Mouse (Mus musculus): ENCODE results near the gene Smtn.
A peak's percentile ranks its signal among the peaks of the same experiment; 100 is the strongest.

Gene Smtn

GRCm38 (mm10) chr11:3503755-3504693 lies 36.4 kb downstream of the Smtn start:
- no peak for DNase-seq

DNA sequence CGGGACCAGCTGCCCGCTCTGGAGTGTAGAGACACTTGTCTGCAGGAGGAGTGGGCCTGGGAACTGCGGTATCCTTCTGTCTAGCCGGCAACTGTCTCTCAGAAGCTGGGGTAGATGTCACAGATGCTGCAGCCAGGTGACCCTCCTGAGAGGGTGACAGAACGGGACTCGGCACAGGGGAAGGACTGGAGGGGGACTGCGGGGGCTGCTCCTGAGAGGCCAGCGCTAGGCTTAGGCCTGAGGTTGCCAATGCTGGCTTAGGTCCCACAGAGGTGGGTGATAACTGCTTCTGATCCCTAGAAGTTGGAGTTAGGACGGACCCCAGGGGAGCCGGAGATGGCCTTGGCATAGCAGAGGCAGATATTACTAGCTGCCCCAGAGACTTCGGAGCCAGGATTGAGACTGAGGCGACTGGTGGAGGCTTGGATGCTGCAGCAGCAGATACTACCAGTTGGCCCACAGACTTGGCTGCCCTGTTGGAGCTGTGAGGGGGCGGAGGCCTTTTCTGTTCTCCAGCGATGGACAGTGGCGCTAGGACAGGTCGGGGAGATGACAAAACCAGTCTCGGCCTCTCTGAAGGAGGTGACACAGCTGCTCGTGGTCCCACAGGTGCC lies 37.8 kb downstream of the Smtn start:
- DNase-seq, result no peak

DNA sequence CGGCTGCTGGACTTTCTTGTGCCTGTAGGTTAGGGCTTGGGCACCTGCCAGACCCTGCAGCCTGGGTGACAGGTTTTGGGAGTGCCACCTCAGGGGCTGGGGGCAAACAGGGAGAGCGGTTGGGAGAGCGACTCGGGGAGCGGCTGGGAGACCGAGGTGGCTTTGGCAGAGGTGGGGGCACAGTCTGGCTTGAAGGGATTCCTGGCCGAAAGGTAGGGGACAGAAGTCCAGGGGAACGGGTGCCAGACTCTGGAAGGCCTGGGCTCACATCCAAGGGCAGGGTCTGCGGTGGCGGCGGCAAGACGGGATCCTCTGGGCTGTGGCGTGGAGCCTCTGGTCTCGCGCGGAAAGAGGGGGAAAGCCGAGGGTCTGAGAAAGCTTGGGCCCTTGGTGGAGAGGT lies 38.4 kb downstream of the Smtn start:
- no peak for DNase-seq

- no peak for DNase-seq
These were observed 43.1 kb downstream of the Smtn start for GRCm38 (mm10) chr11:3497296-3497695.

GRCm38 (mm10) chr11:3496756-3497155 lies 43.7 kb downstream of the Smtn start:
- peak; percentile 65 for DNase-seq

DNA sequence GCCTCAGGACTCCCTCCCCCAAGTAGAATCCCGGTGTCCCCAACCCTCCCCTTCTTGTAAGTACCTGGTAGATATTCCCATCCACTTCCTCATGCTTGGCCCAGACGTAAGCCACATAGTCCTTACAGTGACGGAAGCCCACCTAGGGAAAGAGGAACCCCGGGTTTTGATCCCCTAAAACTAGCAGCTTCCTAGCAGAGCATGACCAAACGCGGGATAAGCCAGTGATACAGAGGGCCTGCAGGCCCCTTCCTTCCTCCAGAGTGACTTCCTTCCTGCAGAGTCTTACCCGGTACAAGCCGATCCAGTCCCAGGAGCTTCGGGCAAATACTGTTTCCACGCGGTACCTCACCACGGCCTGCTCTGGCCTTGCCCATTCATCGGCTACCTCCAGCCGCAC lies 44.9 kb downstream of the Smtn start:
- DNase-seq, result no peak

DNA sequence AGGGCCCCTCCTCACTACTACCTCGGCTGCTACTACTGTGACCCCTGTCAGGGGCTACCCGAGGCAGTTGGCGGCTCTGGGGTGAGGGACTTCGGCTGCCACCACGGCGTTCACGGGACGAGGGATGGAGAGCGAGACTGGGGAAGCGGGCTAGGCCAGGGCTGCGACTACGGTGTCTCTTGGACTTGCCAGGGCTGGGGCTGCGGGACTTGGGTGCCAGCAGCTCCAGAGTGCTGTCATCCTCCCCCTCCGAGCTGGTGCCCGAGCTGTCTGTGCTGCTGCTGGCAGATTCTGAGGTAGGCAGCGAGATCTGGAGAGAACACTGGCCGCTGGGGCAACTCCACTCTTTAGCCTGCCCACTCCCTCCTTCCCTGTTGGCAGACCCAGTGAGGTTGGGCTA lies 45.6 kb downstream of the Smtn start:
- no peak for DNase-seq

DNA sequence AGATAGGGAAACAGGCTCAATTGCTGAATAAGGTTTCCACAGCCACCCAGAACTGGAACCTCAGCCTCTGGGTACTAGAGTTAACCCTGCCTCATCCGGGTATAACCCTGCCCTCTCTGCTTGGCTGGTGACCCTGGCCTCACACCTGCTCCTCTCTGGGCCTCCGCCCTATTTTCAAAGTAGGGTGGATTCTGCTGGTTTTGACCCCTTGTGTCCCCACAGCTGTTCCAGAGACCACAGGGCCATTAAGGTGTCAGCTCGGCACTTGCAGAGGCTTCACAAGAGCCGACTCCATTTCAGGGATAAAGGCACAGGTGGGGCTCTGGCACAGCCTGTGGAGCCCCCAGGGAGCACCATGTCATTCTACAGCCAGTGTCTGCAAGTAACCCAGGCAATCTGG lies 47.7 kb downstream of the Smtn start:
- no peak for DNase-seq

GRCm38 (mm10) chr11:3489036-3489435 lies 51.4 kb downstream of the Smtn start:
- DNase-seq, result no peak

DNA sequence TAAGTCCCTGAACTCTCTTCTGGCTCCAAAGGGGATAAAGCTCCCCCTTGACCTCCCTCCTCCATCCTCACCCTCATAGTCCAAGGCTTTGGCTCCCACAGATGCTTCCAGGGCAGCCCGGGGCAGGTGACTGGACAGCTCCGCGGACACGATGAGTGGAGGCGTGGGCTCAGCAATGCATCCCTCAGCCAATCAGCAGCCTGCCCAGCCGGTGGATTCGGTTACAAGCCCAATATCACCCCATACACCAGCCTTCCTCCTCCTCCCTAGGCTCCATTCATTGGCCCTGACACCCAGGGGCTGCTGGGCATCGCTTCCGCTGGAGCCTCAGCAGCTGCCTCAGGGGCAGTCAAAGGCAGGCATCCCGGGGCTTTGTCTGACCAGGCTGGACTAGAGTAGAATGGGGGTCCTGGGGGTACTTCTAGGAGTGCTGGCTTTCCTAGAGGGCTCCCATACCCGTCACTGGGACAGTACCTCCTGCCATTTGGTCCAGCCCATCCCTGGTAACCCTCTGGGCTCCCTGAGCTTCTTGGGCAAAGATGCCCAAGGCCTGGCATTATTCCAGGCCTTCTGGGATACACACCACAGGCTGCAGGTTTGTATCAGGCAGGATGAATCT lies 52.4 kb downstream of the Smtn start, which contains the start of gene Pla2g3:
Gene Pla2g3, plus strand, starts transcription at position 333 of the 619 bp plus-strand sequence.
- DNase-seq, result no peak

DNA sequence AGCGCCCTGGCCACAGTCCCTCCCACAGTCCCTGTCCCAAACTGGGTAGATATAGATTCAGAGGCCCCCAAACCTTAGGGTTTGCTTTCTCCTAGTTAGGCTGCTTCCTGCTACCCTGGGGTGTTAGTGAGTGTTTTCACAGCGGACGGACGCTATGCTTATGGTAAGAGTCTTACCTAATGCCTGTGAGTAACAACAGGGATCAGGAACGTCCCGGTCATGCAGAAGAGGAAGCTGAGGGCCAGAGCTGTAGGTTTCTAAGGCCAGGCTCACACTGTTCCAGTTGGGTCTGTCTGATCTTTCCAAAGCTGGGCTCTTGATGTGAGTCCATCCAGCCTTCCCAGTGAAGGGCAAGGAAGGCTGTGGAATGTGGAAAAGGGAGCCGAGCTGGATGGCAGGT lies 54.1 kb downstream of the Smtn start:
- DNase-seq, result no peak

- no peak for DNase-seq
These were observed 56.3 kb downstream of the Smtn start for GRCm38 (mm10) chr11:3483980-3484642.

- no peak for DNase-seq
These were observed 64.9 kb downstream of the Smtn start for GRCm38 (mm10) chr11:3475489-3475888.

GRCm38 (mm10) chr11:3474480-3475115 lies 65.8 kb downstream of the Smtn start:
- DNase-seq, result no peak

- peak; percentile 94 for DNase-seq
These were observed 67.9 kb downstream of the Smtn start for GRCm38 (mm10) chr11:3472484-3472883.

- DNase-seq, result peak; percentile 39
These were observed 69.0 kb downstream of the Smtn start for GRCm38 (mm10) chr11:3471448-3471850.
